Mouse (Mus musculus): ENCODE results near the gene 1500011B03Rik. TPM values are rescaled to one million over a fixed set of nuclear protein-coding genes. Genes with fewer than 3 reads are reported as not detected.

The 1500011B03Rik gene
- total RNA-seq, 2 experiments from 2014 or later, result 148 to 161 TPM

Small RNA genes within 50 kb of the gene (microRNA-seq; reads per million reads assigned to microRNA genes)
- gene Mir6240, result 7.5 to 17.8 reads per million in 2 experiments

Other genes starting within 250 kb of the 1500011B03Rik start
- 1 to 10 TPM; 2.2 to 5.7 TPM for gene Trpv4, start 165.0 kb downstream of the 1500011B03Rik start, total RNA-seq (2021)
- 10 to 100 TPM; 49.7 to 55.7 TPM for gene Gltp, start 132.5 kb downstream of the 1500011B03Rik start, total RNA-seq (2021)
- gene Tchp, start 115.7 kb downstream of the 1500011B03Rik start, total RNA-seq (2021), result 10 to 100 TPM; 12.1 to 13.1 TPM
- 10 to 100 TPM; 41.7 to 42.3 TPM for gene Ankrd13a, start 48.8 kb downstream of the 1500011B03Rik start, total RNA-seq (2021)
- gene Git2, start 48.0 kb downstream of the 1500011B03Rik start, total RNA-seq (2021), result 10 to 100 TPM; 41.1 to 48.5 TPM
- gene 4930519G04Rik, start 30.2 kb upstream of the 1500011B03Rik start, total RNA-seq (2021), result not detected
- gene Gm9936, start 35.2 kb upstream of the 1500011B03Rik start, total RNA-seq (2021), result under 1 TPM; 0.88 to 0.97 TPM
- gene Oasl2, start 73.5 kb upstream of the 1500011B03Rik start, total RNA-seq (2021), result 1 to 10 TPM in 1 of 2 experiments, under 1 TPM in 1; 0.64 to 1.4 TPM
- gene Oasl1, start 99.8 kb upstream of the 1500011B03Rik start, total RNA-seq (2021), result not detected
- 100 to 1,000 TPM; 187 to 201 TPM for gene 2210016L21Rik, start 118.7 kb upstream of the 1500011B03Rik start, total RNA-seq (2021)
- gene Hnf1a, start 147.6 kb upstream of the 1500011B03Rik start, total RNA-seq (2021), result not detected
- gene Sppl3, start 187.7 kb upstream of the 1500011B03Rik start, total RNA-seq (2021), result 10 to 100 TPM; 89.6 to 90.5 TPM

Data from layer of hippocampus, postnatal 14 days (tissue).